Mouse (Mus musculus) intestine, embryonic 16.5 days (tissue): ENCODE measurements around the gene Krt19. TPM values are rescaled to one million over a fixed set of nuclear protein-coding genes. Genes with fewer than 3 reads are reported as not detected.

Experiments used
- ATAC-seq: fragments of 200-750 bp; cut with Nextera tagmentation; 2 replicates; pipeline ENCODE4 v1.8.0; 2017; ENCODE audit warnings: moderate TSS enrichment, moderate library complexity
- H3K27ac ChIP-seq: fragments of 300-500 bp; sonication (generic); 2 replicates; pipeline ENCODE4 v1.5.1; 2014; ENCODE audit warnings: mild to moderate bottlenecking, low read length
- H3K27me3 ChIP-seq: fragments of 300-500 bp; sonication (generic); replicated peaks from 2 replicates; pipeline ENCODE4 v1.6.1; 2014; ENCODE audit warnings: low read length, control low read depth, mixed read lengths; ENCODE audit not compliant: control insufficient read depth, insufficient read depth
- H3K36me3 ChIP-seq: fragments of 300-500 bp; sonication (generic); 2 replicates; pipeline ENCODE4 v1.6.1; 2014; ENCODE audit warnings: low read length, control low read depth; ENCODE audit not compliant: control insufficient read depth, insufficient read depth
- H3K4me1 ChIP-seq: fragments of 300-500 bp; sonication (generic); 2 replicates; pipeline ENCODE4 v1.6.1; 2014; ENCODE audit warnings: low read length, control low read depth, mixed read lengths; ENCODE audit not compliant: control insufficient read depth, insufficient read depth
- H3K4me2 ChIP-seq: fragments of 300-500 bp; sonication (generic); 2 replicates; pipeline ENCODE4 v1.6.1; 2014; ENCODE audit warnings: low read depth, low read length, control low read depth
- H3K4me3 ChIP-seq: fragments of 300-500 bp; sonication (generic); 2 replicates; pipeline ENCODE4 v1.5.1; 2014; ENCODE audit warnings: mild to moderate bottlenecking, low read length
- H3K9ac ChIP-seq: fragments of 300-500 bp; sonication (generic); 2 replicates; pipeline ENCODE4 v1.6.1; 2014; ENCODE audit warnings: low read depth, low read length
- H3K9me3 ChIP-seq: fragments of 300-500 bp; sonication (generic); 2 replicates; pipeline ENCODE4 v1.6.1; 2016; ENCODE audit warnings: low read length, control low read depth; ENCODE audit not compliant: control insufficient read depth
- WGBS: fragments of 180-500 bp; shearing (Covaris S2); extraction: QIAGEN DNeasy Blood & Tissue Kit; methylation state at CpG from one replicate; pipeline ENCODE4 v1.1.7; 2014; 5-methylcytosine and 5-hydroxymethylcytosine counted together
- polyA plus RNA-seq: library from polyadenylated mRNA; unstranded; fragments of >200 nt; fragmentation: Nextera tagmentation; extraction: Ambion mirVana; gene quantifications from 2 replicates; pipeline ENCODE4 v1.2.1, GENCODE M21; 2015

Gene Krt19
- polyA plus RNA-seq, 1 experiment from 2014 or later: 955 TPM

DNA sequence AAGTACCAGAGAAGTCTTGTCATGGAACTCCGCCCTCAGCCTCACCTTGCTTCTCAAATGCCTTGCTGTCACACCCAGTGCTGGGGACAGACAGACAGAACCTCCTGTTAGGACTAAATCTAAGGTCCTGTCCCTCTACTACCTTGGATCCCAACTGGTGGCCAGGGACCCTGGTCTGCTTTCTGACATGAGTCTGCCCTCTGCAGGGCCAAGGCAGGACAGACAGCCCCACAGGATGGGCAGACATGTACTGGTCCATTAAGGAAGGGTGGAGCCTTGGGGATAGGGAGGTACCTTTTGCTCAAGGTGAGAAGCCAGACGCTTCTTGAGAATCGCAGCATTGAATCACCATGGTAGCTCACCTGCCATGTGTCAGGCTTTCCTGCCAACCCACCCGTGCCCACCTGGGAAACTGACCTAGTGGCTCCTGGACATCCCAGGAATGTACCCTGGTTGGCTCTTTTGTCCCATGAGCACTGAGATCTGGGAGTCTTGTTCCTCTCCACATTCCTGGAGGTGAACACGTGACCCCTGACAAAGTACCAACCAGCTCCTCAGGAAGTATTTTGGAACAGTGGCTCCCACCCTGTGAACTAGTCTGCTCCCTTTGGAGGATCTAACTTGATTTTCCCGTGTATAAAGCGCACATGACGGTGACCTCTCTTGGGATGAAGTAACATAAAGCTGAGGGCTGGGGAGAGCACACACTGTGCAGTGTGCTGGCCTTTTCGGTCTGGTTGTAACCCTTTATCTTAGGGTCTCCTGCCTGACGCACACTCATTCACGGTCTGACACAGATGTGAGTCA, 35.3 kb downstream of the Krt19 start:
- no peak overlapping the region for H3K9ac ChIP-seq
- H3K27ac ChIP-seq: no peak overlapping the region
- H3K4me1 ChIP-seq: peaks cover 3% of the 10 kb centered on the region; the same call in 1 of the 2 replicates
- no peak overlapping the region for H3K4me3 ChIP-seq
- 68% methylated on average over 11 of the region's 11 CpGs for WGBS
- H3K9me3 ChIP-seq: no peaks in the 10 kb centered on the region
- peak; percentile 21 for ATAC-seq
- H3K36me3 ChIP-seq: no peaks in the 10 kb centered on the region
- H3K4me2 ChIP-seq: no peak overlapping the region
- H3K27me3 ChIP-seq: no peaks in the 10 kb centered on the region

DNA sequence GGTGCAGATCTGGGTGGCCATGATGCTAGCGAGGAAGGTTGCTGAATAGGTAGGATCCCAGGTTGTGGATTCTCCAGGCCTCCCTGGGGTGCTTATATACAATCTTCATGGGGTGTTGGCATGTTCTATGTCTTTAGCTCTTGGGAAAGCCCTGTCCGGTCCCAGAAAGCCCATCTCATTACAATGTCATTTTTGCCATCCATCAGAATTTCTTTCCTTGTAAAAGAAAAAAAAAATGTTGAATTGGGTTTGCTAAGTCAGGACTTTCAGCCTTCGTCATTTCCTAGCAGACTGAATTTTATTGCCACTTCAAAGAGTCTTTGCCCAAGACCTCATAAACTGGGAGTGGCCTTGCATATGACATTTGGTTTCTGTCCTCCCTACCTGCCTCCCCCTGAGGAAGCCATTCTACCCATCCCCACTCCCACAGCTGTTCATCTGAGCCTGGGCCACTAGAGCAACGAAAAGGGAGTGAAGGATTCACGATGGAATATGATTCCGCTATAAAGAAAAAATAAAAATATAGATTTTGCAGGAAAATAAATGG, 42.8 kb downstream of the Krt19 start, which contains the start of gene Krt36:
Krt36 (minus strand) TSS at position 51 of the 547 bp plus-strand sequence.
- Histone ChIP-seq H3K4me3 (no peak within 1 kb of the TSS), H3K27ac (no peak within 1 kb of the TSS), H3K9ac (no peak within 1 kb of the TSS), H3K36me3 (no peaks in the 10 kb centered on the region), H3K4me2 (no peak within 1 kb of the TSS), H3K9me3 (no peaks in the 10 kb centered on the region), H3K4me1 (0 out of 2 replicates have a peak, but pooled peaks cover 3% of the 10 kb centered on the region), H3K27me3 (no peaks in the 10 kb centered on the region)
- ATAC-seq: peak; percentile 59; the same call in 1 of the 2 replicates
- 67% methylated on average over 6 of the region's 6 CpGs for WGBS

DNA sequence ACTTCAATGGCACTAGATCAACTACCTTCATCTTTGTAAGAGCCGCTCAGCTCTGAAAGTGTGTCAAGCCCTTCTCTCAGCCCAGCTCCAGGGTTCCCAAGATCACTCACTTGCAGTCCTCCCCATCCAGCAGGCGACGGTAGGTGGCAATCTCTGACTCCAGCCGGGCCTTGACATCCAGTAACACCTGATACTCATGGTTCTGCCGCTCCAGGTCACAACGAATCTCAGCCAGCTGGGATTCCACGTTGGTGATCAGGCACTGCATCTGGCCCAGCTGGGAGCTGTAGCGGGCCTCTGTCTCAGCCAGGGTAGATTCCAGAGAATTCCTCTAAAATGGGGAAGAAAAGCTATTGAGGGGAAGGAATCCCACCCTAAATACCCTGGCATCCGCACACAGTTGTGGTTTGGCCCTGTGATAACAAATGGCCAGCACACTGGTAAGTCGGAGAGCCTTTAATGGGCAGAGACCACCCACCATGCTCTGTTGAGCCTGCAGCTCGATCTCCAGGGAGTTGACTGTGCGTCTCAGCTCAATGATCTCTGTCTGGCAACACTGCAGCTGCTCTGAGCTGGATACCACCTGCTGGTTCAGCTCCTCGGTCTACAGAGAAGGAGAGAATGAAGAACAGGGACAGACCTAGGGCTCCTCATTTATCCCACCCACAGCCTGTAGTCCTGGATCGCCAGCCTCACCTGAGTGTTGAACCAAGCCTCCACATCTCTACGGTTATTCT, 45.6 kb downstream of the Krt19 start:
- Histone ChIP-seq H3K4me3 (no peak overlapping the region), H3K9ac (no peak overlapping the region), H3K4me1 (0 out of 2 replicates have a peak, but pooled peaks cover 3% of the 10 kb centered on the region), H3K27me3 (no peaks in the 10 kb centered on the region), H3K9me3 (no peaks in the 10 kb centered on the region), H3K4me2 (no peak overlapping the region), H3K27ac (no peak overlapping the region), H3K36me3 (no peaks in the 10 kb centered on the region)
- 62% methylated on average over 15 of the region's 15 CpGs for WGBS
- no peak for ATAC-seq

DNA sequence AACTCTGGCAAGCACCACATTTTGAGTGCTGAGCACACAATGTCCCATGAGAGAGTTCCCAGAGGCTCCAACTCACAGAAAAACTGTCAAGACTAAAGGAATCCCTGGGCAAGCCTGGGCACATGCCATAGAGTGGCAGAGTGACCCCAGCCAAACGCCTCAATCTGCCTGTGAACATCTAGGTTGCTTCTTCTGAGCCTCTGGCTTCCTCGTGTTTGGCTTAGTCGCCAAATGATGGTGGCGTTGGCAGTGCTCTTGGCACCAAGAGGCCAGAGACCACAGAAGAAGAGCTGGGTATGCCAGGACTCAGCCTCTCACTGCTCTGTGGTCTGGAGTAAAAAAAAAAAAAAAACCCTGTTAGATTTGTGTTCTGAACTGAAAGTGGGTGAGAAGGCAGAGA, 48.1 kb downstream of the Krt19 start:
- Histone ChIP-seq H3K9me3 (no peaks in the 10 kb centered on the region), H3K27ac (no peak overlapping the region), H3K27me3 (no peaks in the 10 kb centered on the region), H3K4me3 (no peak overlapping the region), H3K36me3 (no peaks in the 10 kb centered on the region), H3K4me1 (0 out of 2 replicates have a peak, but pooled peaks cover 3% of the 10 kb centered on the region), H3K4me2 (no peak overlapping the region), H3K9ac (no peak overlapping the region)
- no peak for ATAC-seq
- 85% methylated on average over 4 of the region's 4 CpGs for WGBS

DNA sequence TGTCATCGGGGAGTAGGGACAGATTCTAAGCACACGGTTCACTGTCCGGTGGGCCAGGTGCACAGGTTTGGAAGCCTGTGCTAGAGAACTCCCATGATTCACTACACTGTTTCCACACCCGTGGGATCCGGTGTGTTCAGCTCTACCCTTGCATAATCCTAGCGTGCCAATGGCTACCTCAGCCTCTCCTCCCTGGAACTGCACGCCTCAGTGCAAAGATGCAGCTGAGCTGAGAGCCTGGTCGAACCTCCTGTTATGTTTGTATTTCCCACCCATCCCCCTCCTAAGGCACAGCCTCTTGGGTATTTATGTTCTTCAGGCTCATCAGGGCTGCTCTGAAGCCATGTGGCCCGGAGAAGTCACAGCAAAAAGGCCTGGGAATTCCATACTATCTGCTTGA, 50.6 kb downstream of the Krt19 start:
- H3K9me3 ChIP-seq: no peaks in the 10 kb centered on the region
- no peaks in the 10 kb centered on the region for H3K27me3 ChIP-seq
- H3K27ac ChIP-seq: no peak overlapping the region
- no peaks in the 10 kb centered on the region for H3K4me1 ChIP-seq
- no peak overlapping the region for H3K4me2 ChIP-seq
- ATAC-seq: no peak
- H3K9ac ChIP-seq: no peak overlapping the region
- no peaks in the 10 kb centered on the region for H3K36me3 ChIP-seq
- H3K4me3 ChIP-seq: no peak overlapping the region
- 63% methylated on average over 9 of the region's 9 CpGs for WGBS

DNA sequence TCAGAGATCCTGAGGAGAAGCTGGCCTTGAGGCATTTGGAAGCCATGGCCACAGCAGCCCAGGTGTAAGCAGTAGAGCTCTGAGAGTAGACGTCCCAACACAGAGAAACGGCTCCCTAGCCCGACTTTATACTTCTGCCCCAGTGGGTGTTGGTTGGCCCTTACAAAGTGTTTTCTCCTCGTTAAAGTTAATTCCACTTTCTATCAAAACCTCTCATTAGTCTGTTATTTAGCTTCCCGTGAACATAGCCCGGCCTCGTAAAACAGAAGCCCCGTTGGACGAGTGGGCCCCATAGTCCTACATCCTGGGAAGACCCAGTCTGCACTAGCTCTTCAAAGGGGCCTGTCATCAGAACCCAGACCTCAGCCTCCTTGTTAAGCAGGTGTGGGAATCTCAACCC, 52.3 kb downstream of the Krt19 start, which contains the start of gene Krt35:
Krt35 (minus strand) TSS at position 101 of the 400 bp plus-strand sequence.
- Histone ChIP-seq H3K9ac (no peak within 1 kb of the TSS), H3K36me3 (no peaks in the 10 kb centered on the region), H3K4me3 (no peak within 1 kb of the TSS), H3K4me2 (no peak within 1 kb of the TSS), H3K27me3 (no peaks in the 10 kb centered on the region), H3K27ac (no peak within 1 kb of the TSS), H3K4me1 (no peaks in the 10 kb centered on the region), H3K9me3 (no peaks in the 10 kb centered on the region)
- 83% methylated on average over 9 of the region's 9 CpGs for WGBS
- ATAC-seq: no peak

Other genes starting within 250 kb of the Krt19 start
- not detected in 2 replicates for gene Krtap31-1, start 240.7 kb downstream of the Krt19 start, polyA plus RNA-seq
- not detected in 2 replicates for gene Gm11565, start 233.9 kb downstream of the Krt19 start, polyA plus RNA-seq
- not detected in 2 replicates for gene Krtap31-2, start 212.4 kb downstream of the Krt19 start, polyA plus RNA-seq
- gene Krtap9-5, start 200.2 kb downstream of the Krt19 start, polyA plus RNA-seq: not detected in 2 replicates
- gene Krtap29-1, start 169.6 kb downstream of the Krt19 start, polyA plus RNA-seq: not detected in 2 replicates
- not detected in 2 replicates for gene Krtap16-1, start 162.1 kb downstream of the Krt19 start, polyA plus RNA-seq
- not detected in 2 replicates for gene Krtap17-1, start 154.7 kb downstream of the Krt19 start, polyA plus RNA-seq
- gene Krt33a, start 132.5 kb downstream of the Krt19 start, polyA plus RNA-seq: not detected in 2 replicates
- not detected in 2 replicates for gene Krt33b, start 118.8 kb downstream of the Krt19 start, polyA plus RNA-seq
- not detected in 2 replicates for gene Krt34, start 107.1 kb downstream of the Krt19 start, polyA plus RNA-seq
- not detected in 2 replicates for gene Krt31, start 98.1 kb downstream of the Krt19 start, polyA plus RNA-seq
- not detected in 2 replicates for gene Krt32, start 60.4 kb downstream of the Krt19 start, polyA plus RNA-seq
- gene Krt35, start 52.4 kb downstream of the Krt19 start, polyA plus RNA-seq: 0.07 and 0.12 TPM in 2 replicates
- 0.10 TPM in 1 of 2 replicates, not detected in the other for gene Krt36, start 43.0 kb downstream of the Krt19 start, polyA plus RNA-seq
- gene Krt13, start 27.1 kb downstream of the Krt19 start, polyA plus RNA-seq: 0.29 TPM in 1 of 2 replicates, not detected in the other
- gene Krt15, start 12.7 kb downstream of the Krt19 start, polyA plus RNA-seq: 2.2 and 4.5 TPM in 2 replicates
- gene Krt9, start 44.6 kb upstream of the Krt19 start, polyA plus RNA-seq: not detected in 2 replicates
- gene Krt14, start 58.9 kb upstream of the Krt19 start, polyA plus RNA-seq: 7.3 and 7.9 TPM in 2 replicates
- gene Krt16, start 100.2 kb upstream of the Krt19 start, polyA plus RNA-seq: not detected in 2 replicates
- 11.5 and 11.8 TPM in 2 replicates for gene Krt17, start 112.4 kb upstream of the Krt19 start, polyA plus RNA-seq
- gene Krt42, start 121.2 kb upstream of the Krt19 start, polyA plus RNA-seq: not detected in 2 replicates
- gene Eif1, start 171.2 kb upstream of the Krt19 start, polyA plus RNA-seq: 1,811 and 1,878 TPM in 2 replicates
- 0.77 and 0.80 TPM in 2 replicates for gene Gast, start 185.7 kb upstream of the Krt19 start, polyA plus RNA-seq
- gene Hap1, start 207.5 kb upstream of the Krt19 start, polyA plus RNA-seq: 12.6 and 13.5 TPM in 2 replicates
- 165 and 179 TPM in 2 replicates for gene Jup, start 249.1 kb upstream of the Krt19 start, polyA plus RNA-seq